Mouse (Mus musculus) inflammation-experienced regulatory T-cells, adult 6 months (primary cell): ENCODE measurements around the gene Cops7a. TPM values are rescaled to one million over a fixed set of nuclear protein-coding genes. Genes with fewer than 3 reads are reported as not detected.

Experiments
- ATAC-seq: one replicate; pipeline ENCODE4 v1.8.0; 2017
- polyA plus RNA-seq, 3 experiments: library from polyadenylated mRNA; unstranded; fragments of 100-300 nt; shearing (Covaris generic); gene quantifications; one replicate each; pipeline ENCODE4 v1.2.1; 2017

Cops7a gene
- polyA plus RNA-seq, 3 experiments from 2014 or later, result 36.7 to 65.7 (median 62.6) TPM

DNA sequence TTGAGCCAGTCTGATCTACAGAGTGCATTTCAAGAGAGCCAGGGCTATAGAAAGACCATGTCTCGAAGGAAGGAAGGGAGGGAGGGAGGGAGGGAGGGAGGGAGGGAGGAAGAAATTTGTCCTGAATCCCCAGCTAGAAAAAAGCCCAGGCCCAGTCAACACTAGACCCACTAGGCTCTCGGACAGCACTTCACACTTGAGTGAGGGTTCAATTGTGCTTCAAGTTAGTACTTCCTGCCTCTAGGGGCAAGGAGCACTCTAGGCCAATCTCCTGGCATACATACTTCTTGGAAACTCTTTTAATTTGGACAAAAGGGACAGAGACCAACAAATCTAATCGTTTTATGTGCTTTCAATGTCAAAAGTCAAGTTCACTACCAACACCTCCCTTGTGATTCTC is 7.2 kb downstream of the Cops7a start:
- no peak for ATAC-seq

DNA sequence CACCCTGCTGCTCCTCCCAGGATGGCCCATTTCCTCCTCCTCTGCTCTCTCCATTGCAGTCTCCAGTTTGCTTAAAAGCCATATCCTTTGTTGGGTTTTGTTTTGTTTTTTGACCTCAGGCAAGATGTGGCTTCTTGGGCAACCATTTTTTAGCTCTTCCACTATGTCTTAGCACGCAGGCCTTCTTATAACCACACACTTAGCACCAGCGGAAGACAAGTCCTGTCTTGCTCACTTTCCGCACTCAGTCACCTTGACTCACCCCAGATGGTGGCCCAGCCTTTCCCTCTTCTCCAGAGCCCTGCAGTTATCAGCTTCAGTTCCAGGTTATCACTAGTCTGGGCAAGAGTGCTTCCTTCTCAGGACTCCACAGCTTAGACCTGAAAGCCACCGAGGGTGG is 10.1 kb downstream of the Cops7a start:
- ATAC-seq, result no peak

GRCm38 (mm10) chr6:124953991-124954715 is 11.2 kb downstream of the Cops7a start:
- no peak for ATAC-seq

DNA sequence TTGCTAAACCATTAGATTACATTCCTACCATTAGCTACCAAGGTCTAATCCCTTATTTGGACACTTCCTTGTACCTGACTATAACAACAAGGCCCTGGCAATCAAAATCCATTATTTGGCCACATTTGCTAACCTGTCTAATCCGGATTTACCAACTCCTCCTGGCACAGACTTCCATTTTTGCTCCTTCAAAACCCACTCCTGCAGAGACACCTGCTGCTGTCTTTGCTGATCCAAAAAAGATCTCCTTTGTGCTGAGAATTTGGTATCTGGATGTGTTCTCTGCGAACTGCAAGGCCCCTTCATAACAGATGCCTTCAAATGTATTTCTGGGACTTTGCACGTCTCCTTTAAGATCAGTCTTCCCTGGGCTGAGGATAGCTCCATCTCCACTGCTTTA is 21.8 kb downstream of the Cops7a start:
- no peak for ATAC-seq

- ATAC-seq, result no peak
Measured at GRCm38 (mm10) chr6:124941679-124942078, 23.7 kb downstream of the Cops7a start.

DNA sequence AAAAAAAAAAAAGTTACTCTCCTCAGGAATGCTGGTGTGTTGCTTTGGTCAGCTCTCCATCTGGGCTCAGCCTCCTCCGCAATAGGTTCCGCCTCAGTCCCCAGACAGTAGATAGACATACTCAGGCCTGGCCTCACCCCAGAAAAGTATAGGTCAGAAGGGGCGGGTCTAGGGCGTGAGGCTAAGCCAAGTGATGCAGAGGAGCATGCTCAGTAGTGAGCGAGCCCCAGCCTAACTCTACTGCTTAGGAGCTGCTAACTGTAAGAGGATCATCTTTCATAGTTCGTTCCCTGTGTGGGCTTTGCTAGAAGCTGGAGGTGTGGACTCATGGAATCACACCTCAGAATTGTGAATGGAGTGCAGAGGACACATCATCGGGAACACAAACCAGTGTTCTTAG is 26.8 kb downstream of the Cops7a start:
- ATAC-seq, result no peak

- no peak for ATAC-seq
Measured at GRCm38 (mm10) chr6:124937493-124937892, 27.8 kb downstream of the Cops7a start.

GRCm38 (mm10) chr6:124936681-124937080 is 28.7 kb downstream of the Cops7a start:
- no peak for ATAC-seq

DNA sequence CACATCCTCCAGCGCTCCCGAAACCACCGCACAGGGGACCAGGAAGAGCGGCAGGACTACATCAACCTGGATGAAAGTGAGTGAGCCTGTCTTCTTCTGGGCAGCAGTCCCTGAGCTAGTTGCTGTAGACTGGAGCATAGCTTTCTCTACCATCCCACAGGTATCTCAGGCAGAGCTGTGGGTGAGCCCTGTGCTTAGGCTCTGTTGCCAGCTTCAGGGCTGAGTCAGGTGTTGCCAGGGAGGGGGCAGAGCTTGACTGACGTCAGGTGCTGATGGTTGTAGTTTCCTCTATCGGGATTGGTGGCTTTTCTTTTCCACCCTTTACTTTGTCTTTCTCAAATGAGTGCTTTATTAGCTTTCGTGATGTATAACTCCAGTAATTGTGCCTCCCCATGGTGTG is 30.7 kb downstream of the Cops7a start:
- no peak for ATAC-seq

DNA sequence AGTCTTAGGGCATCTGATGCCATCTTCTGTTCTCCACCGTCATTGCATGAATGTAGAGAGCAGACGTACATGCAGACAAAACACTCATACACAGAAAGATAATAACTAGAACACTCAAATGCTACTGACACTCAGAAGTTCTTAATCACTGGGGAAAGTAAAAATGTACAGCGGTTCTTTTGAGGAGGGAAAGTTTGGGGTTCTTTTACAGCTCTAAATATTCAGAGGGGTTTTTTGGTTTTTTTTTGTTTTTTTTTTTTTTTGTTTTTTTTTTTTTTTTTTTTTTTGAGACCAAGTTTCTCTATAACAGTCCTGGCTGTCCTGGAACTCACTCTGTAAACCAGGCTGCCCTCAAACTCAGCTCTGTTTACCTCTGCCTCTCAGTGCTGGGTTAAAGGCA is 32.2 kb downstream of the Cops7a start:
- no peak for ATAC-seq

GRCm38 (mm10) chr6:124932314-124932695 is 33.0 kb downstream of the Cops7a start:
- no peak for ATAC-seq

DNA sequence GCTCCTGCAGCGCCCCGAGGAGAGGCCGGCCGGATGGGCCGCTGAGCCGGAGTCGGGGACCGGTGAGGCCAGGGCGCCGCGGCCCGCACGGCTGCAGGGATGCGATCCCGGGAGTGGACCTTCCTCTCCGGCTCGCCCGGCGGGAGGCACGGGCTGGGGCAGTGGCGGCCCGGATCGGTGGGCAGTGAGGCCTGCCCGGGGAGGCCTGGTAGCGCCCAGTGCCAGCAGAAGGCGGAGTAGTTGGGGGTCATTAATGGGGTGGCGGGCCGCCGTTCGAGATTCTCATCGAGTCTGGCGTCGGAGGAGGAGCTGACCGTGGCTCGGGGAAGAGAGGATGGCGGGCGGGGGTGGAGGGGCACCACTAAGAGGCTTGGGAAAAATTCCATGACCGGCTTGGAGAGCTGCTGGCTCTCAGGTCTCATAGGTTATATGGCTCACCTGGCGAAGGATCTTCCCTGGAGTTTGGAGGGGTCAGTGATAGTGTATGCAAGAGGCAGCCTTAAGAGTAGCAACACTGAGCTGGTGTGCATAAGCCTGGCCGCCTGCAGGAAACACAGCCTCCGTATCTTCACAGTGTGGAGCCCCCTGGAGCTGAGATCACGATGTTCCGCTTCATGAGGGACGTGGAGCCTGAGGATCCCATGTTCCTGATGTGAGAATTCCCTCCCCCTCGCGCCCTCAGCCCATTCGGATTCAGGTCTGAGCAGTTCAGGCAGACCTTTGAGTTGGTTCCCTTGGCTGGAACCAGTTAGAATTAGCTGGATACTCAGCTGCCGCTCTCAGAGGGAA is 33.6 kb downstream of the Cops7a start:
- ATAC-seq, result no peak

GRCm38 (mm10) chr6:124930754-124931524 is 34.4 kb downstream of the Cops7a start, which contains the start of gene Mlf2:
Mlf2 (plus strand) TSS chr6:124931386.
- ATAC-seq, result peak; percentile 87

- ATAC-seq, result no peak
Measured at GRCm38 (mm10) chr6:124930231-124930630, 35.1 kb downstream of the Cops7a start.

DNA sequence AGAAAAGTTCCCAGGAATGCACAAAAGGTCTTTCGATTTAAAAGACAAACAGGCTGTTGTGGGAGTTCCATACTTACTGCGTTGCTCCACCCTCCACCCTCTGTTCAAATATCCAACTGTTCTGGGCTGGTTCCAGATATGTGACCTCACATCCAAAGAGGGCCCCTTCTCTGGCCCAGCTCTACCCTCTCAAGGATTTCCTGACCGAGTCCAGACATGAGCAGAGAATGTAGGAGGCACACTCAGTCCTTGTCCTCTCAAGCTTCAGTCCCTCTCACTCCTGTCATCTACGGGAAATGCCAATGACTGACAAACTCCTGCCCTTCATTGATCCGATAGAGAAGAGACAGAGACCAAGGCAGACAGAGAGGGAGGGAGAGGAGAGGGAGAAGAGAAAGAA is 39.4 kb downstream of the Cops7a start:
- no peak for ATAC-seq

DNA sequence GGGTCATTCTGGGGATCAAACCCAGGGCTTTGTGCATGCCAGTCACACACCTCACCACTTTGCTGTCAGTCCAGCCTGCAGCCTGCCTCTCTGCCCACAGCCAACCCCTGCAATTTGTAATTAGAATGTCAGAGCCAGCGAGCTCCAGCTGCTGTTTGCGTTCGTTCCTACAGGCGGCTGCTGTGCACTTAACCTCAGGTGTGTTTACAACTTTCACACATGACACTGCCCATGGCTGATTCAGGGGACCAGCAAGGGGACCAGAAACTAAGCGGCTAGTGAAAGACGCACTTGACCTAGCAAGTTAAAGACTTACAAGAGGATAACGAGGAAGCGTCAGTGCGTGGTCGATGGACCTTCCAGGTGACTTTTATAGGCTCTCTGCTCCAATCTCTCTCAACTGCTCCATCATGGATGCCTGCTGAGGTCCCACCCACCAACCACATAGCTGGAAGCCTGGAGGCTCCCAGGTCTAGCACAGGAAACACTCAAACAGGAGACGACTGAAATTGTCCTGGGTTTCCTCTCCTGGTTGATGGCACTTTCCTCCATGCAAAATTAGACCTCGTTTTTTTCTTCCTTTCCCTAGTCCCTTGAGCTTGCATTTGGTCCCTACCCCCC is 40.1 kb downstream of the Cops7a start:
- ATAC-seq, result no peak

DNA sequence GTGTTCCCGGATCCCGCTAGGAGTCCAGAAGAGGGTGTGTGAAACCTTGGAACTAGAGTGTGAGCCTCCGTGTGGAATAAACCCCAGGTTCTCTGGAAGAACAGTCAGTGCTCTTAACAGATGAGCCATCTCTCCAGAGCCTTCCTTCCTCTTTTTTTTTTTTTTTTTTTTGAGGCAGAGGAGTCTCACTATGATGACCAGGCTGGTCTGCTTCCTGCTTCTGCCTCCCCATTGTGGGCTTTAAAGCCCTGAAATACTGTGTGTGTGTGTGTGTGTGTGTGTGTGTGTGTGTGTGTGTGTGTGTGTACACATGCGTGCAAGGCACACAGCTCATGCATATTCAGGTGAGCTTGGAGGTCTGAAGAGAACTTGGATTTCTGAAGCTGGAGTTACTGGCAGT is 43.8 kb downstream of the Cops7a start:
- no peak for ATAC-seq

GRCm38 (mm10) chr6:124920318-124921085 is 44.8 kb downstream of the Cops7a start:
- ATAC-seq, result no peak

- peak; percentile 47 for ATAC-seq
Measured at GRCm38 (mm10) chr6:124919695-124920317, 45.5 kb downstream of the Cops7a start, which contains the start of gene Ptms. Ptms (minus strand) TSS chr6:124920103.

DNA sequence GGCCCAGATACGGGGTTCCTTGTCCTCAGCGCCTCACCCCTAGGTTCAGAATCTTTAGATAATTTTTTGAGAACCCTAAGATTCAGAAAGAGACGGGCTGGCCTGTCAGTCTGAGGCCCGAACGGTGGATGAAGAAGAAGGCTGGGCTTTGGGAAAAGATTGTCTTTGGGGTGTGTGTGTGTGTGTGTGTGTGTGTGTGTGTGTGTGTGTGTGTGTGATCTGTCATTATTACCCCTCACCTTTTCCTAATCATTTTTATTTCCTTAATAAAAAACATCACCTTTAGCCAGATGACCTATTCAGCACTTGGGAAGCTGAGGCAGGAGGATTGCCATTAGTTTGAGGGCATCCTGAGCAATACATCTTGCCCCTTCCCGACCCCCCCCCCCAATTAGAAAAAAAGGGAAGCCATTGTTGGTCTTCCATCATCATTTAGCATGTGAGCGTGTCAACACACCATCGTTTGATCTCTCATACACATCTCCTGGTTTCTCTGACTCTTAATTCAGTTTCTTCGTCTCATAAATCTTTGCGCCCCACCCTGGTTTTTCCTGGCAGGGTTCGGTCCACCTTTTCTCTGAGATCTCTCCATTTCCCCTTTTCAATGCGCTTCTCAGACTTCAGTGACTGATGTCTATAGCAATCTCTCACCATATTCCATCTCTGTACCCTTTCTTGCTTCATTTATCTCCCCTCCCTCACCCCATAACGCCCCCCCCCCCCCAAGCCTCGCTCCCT is 46.3 kb downstream of the Cops7a start:
- no peak for ATAC-seq

- ATAC-seq, result no peak
Measured at GRCm38 (mm10) chr6:124918331-124918690, 47.0 kb downstream of the Cops7a start.
